Mouse (Mus musculus) cerebellum, postnatal 10 days (tissue): Measurements from ENCODE around the gene Ctsa.
"Not testable (repeated sequence)": the region's sequence is repeated elsewhere in the genome, so short reads cannot be mapped to it uniquely, and the experiment has no call there.

Experiments
- DNase-seq, 2 experiments: peaks; one replicate each; pipeline ENCODE4 v3.0.0; 2021; ENCODE audit warnings: mixed read lengths in 2 of 2

The Ctsa gene

DNA sequence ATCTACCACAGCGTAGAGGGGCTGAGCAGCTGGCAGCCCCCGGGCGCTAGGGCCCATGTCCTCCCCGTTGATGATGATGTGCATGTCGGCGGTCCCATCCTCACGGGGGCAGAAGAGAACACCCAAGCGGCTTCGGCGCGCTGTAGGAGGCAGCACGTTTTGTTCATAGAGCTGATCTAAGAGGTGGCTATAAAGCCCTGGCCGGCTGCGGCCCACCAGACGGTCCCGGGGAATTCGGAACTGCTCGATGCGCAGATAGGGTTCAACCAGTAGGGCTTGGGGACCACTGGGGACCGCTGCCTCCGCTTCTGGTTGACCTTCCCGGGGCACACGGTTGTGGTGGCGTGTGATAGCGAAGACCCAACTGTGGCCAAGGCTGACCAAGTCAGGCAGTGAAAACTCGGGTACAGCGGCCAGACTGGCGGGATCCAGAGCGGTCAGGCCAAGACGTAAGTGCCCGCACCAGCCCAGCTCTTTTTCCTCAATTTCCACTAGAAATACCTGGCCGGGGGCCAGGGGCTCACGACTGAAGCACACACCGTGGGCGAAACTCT lies at the start of gene Ctsa:
Gene Ctsa (plus strand): TSS at position 126 of the 554 bp plus-strand sequence.
- peak; percentile 81 for DNase-seq

GRCm38 (mm10) chr2:164783926-164784581 lies 48.6 kb upstream of the Ctsa start:
- no peak for DNase-seq

DNA sequence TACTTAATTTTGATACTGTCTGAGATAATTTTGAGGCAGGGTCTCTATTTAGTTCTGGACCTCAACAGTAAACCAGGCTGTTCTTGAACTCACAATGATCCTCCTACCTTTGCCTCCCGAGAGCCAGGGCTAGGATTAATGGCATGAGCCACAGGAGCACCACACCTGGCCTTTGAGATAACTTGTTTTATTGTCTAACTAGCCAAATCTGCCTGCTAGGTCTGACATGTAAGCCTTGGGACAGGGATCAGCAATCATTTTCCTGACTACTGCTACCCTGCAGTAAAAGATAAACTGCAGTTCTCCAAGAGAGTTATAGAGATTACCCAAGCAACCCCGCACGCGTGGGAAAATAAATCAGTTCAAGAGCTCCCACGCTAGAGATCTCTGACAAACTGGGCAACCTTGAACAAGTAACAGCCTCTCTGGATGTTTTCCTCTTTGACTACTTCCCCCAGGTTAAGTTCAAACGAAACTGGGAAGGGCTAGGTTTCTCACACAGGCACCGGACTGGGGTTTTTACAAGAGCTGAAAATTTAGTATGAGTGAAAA lies 47.7 kb upstream of the Ctsa start:
- no peak for DNase-seq

DNA sequence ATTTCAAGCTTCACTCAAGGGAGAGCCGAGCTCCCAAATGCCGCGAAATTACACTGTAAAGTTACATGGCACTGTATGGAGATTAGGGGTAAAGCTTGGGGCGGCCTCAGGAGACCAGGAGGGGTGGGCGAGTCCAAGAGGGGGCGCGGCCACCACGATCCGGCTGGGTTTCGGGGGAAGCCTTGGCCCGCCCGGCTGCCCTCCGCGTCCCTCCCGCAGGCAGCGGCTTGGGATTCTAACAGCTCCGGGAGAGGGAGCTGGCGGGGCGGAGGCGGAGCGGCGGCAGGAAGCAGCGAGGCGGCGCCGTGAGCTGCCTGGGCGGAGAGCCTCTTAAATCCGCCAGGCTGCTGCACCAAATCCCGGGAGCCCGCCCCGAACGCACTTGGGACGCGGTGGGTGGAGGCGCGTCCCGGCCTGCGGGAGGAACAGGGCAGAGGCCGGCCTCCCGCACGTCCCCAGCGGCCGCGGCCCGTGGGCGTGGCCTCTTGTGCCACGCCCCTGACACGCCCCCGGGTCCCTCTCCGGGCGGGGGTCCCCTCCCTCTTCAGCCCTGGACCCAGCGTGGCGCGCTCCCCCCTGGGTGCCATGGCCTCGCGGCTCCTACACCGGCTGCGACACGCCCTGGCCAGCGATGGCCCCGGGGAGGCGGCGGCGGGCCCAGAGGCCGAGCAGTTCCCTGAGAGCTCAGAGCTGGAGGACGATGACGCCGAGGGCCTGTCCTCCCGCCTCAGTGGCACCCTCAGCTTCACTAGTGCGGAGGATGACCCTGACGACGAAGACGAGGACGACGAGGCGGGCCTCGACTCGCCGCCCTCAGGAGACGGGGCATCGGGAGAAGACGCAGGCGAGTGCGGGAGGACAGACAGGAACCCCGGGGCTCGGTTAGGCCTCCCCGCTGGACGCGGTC lies 46.9 kb upstream of the Ctsa start, which contains the start of gene Snx21:
Gene Snx21 (plus strand): TSS at position 343 of the 907 bp plus-strand sequence.
- DNase-seq = peak; percentile 88 to 91

DNA sequence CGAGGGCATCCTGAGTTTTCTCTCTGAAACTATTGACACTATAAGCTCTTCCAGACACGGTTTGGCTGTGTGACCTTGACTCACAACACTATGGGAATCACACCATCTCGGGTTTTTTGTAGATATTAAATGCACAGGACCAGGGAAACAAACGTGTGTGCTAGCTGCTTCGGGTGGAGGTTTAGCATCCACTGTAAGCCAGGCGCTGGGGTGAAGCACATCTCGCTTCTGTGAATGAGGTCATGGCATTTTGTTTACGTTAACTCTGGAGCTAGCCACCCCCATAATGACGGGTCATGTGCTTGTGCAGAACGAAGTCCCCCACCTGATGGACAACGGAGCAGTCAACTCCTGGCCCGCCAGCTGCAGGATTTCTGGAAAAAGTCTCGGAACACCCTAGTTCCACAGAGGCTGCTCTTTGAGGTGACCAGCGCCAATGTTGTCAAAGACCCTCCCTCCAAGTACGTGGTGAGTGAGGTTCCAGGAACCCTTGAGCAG lies 46.2 kb upstream of the Ctsa start:
- no peak for DNase-seq

DNA sequence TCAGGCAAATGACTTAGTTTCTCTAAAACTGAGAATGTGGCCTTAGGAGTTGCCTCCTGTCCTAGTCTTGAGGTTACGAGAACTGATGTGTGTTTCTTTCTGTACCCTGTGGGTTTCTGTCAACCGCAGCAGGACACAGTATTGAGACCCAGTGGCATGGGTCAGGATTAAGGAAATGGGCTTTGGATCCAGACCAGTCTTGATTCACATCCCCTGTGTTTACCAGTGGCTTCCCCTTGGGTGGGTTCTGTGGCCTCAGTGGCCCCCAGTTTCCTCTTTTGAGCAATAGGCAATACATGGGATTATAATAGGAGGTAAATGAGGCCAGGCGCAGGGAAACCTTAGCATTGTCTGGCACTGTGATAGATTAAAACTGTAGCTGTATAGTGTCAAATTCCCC lies 45.6 kb upstream of the Ctsa start:
- DNase-seq = no peak

GRCm38 (mm10) chr2:164787779-164788178 lies 44.9 kb upstream of the Ctsa start:
- DNase-seq = no peak

- DNase-seq = no peak
These were observed 44.3 kb upstream of the Ctsa start for GRCm38 (mm10) chr2:164788411-164788810.

DNA sequence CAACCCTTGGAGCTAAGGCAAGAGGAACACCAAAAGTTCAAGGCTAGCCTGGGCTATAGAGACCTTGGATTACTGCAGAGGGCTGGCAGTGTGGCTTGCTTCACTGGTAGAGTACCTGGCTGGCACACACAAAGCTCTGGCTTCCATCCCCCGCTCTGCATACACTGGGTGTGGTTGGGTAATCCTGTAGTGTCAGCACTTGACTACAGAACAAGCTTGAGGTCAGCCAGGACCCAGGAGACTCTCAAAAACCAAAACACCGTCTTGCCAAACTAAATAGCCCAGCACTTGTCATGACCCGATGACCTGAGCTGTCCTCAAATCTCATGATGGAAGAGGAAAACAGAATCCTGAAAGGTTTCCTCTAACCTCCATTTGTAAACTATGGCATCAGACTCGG lies 42.2 kb upstream of the Ctsa start:
- DNase-seq = no peak

DNA sequence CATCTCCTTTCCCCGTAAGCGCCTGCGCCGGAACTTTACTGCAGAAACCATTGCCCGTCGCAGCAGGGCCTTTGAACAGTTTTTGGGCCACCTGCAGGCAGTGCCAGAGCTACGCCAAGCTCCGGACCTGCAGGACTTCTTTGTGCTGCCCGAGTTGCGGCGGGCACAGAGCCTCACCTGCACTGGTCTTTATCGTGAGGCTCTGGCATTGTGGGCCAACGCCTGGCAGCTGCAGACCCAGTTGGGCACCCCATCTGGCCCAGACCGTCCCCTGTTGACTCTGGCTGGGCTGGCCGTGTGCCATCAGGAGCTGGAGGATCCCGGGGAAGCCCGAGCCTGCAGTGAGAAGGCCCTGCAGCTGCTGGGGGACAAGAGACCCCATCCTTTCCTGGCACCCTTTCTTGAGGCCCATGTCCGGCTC lies 40.8 kb upstream of the Ctsa start:
- peak; percentile 50 to 57 for DNase-seq

GRCm38 (mm10) chr2:164792400-164793190 lies 40.1 kb upstream of the Ctsa start:
- DNase-seq = no peak

- DNase-seq = peak; percentile 77 to 85
These were observed 39.4 kb upstream of the Ctsa start for GRCm38 (mm10) chr2:164793236-164793635.

GRCm38 (mm10) chr2:164793772-164794171 lies 38.9 kb upstream of the Ctsa start:
- peak in 1 of 2 experiments; percentile 42 for DNase-seq

DNA sequence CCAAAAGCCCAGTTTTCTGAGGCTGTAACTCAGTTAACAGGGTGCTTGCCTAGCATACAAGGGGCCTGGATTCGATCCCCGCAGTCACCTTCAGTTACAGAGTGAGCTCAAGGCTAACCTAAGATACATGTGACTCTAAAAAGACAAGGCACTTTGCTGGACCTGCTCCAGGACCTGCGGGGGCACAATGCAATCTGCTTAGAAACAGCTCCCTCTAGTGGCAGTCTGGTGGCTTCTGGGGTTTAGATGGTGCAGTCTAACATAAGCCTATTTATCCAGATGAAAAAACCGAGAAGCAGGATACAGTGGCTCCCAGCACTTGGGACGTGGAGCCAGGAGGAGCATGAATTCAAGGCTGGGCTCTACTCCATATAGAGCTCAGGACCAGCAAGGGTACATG lies 38.4 kb upstream of the Ctsa start:
- DNase-seq = peak; percentile 96 to 99

DNA sequence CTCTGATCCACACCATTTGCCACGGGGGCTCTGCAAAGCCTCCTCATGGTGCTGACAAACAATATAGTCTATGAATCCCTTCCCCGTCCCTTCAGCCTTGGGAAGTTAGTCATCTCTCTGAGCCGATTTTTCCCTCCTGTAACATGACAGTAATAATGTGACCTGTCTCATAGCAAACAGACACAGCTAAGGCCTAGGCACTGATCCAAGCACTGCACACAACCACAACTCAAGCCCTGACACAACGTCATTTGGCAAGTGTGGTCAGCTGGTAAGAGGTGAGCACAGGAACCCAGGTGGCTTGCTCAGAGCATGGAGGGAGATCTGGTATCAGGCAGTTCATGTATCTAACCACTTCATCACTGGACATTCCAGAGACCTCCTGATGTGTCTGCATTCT lies 36.8 kb upstream of the Ctsa start:
- no peak for DNase-seq

DNA sequence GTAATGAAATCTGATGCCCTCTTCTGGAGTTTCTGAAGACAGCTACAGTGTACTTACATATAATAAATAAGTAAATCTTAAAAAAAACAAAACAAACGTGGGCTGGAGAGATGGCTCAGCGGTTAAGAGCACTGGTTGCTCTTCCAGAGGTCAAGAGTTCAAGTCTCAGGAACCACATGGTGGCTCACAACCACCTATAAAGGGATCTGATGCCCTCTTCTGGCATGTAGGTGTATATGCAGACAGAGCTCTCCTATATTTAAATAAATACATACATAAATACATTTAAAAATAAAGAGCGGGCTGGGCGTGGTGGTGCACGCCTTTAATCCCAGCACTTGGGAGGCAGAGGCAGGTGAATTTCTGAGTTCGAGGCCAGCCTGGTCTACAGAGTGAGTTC lies 34.1 kb upstream of the Ctsa start:
- not testable (repeated sequence) for DNase-seq

DNA sequence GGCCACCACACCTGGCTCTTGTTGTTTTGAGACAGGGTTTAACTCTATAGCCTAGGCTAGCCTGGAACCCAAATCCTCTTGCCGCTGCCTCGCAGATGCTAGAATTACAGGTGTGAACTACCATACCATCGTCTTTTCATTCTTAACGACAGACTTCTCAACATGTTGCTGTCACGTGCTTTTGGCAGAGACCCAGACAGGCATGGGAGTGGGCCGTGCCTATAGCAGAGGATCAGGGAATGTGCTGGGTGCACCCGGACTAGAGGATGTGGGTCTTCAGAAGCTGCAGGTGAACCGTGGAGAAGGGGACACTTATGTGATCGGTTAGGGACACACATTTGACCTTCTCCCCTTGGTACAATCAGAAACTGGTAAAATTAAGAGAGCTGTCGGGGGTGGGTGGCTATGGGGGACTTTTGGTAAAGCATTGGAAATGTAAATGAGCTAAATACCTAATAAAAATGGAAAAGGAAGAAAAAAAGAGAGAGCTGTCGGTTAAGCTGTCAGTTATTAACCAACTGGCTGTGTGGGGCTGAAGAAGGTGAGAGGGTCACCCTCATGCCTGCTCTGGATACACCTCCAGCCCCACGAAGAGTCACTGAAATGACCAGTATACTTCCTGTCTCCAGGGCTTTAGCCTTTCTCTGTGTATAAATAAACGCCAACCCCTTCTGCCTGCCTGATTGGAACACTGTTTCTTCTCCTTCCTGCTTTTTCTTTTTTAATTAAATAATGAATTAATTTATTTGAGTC lies 32.2 kb upstream of the Ctsa start:
- no peak for DNase-seq

DNA sequence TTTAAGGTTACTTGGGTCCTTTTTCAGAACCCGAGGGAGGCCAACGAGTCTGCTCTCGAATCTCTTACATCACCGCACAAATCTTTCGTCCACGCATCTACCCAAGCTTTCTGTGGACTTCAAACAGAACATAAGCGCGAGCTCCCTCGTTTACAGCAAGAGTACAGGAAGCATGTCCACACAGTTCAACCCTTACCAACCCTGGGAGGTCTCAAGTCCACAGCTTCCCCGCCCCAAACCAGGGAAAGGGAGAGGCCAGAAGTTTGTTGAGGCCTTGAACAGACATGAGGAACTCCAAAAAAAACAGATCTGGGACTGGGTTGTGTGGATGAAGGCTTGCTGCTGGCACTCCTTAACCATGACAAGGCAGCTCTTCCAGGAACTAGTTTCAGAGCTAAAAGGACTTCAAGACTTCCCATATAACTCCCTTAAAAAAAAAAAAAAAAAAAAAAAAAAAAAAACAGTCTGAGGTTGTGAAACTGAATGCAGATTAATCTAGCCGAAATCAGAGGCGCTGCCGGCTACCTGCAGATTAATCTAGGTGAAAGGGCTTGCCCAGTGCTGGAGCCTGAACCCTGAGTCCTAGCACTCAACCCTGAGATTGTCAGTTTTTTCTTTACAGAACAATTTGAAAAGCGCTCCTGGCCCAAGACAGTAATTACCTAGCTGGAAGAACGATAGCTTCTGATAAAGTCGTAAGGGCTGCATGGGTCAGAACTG lies 29.3 kb upstream of the Ctsa start:
- no peak for DNase-seq

DNA sequence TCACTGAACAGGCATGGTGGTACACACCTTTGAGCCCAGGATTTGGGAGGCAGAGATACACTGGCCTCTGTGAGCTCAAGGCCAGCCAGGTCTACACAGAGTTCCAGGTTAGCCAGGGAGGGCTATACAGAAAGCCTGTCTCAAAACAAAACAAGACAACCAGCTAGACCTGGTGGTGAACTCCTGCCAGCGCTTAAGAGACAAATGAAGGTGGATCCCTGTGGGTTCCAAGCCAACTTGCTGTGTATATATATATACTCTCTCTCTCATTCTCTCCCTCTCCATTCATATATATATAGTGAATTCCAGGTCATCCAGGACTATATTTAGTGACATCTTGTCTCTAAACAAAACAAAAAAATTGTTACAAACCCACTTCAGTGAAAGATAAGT lies 28.8 kb upstream of the Ctsa start:
- peak in 1 of 2 experiments; percentile 34 for DNase-seq

GRCm38 (mm10) chr2:164804533-164805331 lies 27.9 kb upstream of the Ctsa start, which contains the start of the genes Acot8 and Zswim3:
TSS of gene Acot8 (minus strand) at chr2:164804882.
TSS of gene Zswim3 (plus strand) at chr2:164805098.
- peak; percentile 98 to 99 for DNase-seq
